Mouse (Mus musculus): ENCODE data around the gene Ppp5c.

GRCm38 (mm10) chr7:17038018-17038695 lies 10.4 kb upstream of the Ppp5c start:
- TF ChIP-seq REST (IDR thresholded peaks at IDR 0.05; ENCODE audit: insufficient read depth, insufficient read length) (no peak), POLR2A (IDR thresholded peaks at IDR 0.05; ENCODE audit: insufficient read length, low read depth) (no peak), USF1 (IDR thresholded peaks at IDR 0.05; ENCODE audit: low read depth) (no peak), CEBPB (IDR thresholded peaks at IDR 0.05; ENCODE audit: insufficient read depth, poor library complexity, severe bottlenecking) (no peak), MYOD1 (IDR thresholded peaks at IDR 0.05; ENCODE audit: control insufficient read depth in 1 of 3, insufficient read length in 2 of 3, low read depth in 2 of 3) (no peak), E2F4 (IDR thresholded peaks at IDR 0.05; ENCODE audit: insufficient read depth) (no peak), TCF3 (IDR thresholded peaks at IDR 0.05; ENCODE audit: insufficient read length, low read depth) (no peak), POLR2AphosphoS2 (IDR thresholded peaks at IDR 0.05; ENCODE audit: insufficient read length, low read depth) (no peak), TCF12 (IDR thresholded peaks at IDR 0.05; ENCODE audit: insufficient read depth, poor library complexity, severe bottlenecking) (no peak), MAX (IDR thresholded peaks at IDR 0.05; ENCODE audit: low read depth) (no peak), MYOG (IDR thresholded peaks at IDR 0.05; ENCODE audit: control insufficient read depth in 1 of 3, insufficient read depth in 1 of 3, insufficient read length in 2 of 3, low read depth in 2 of 3) (no peak), SRF (IDR thresholded peaks at IDR 0.05; ENCODE audit: control insufficient read depth, insufficient read length, low read depth) (no peak)
